Mouse (Mus musculus) bone marrow macrophage, adult 2 months (primary cell): Measurements from ENCODE around the gene Pla2g7. TPM values are rescaled to one million over a fixed set of nuclear protein-coding genes. Genes with fewer than 3 reads are reported as not detected.

Experiments used
- H3K27ac ChIP-seq: 2 replicates; pipeline ENCODE4 v1.5.1; 2012; ENCODE audit warnings: low read depth, low read length; ENCODE audit not compliant: insufficient read depth
- H3K4me1 ChIP-seq: 2 replicates; pipeline ENCODE4 v1.6.1; 2012; ENCODE audit warnings: low read length; ENCODE audit not compliant: control insufficient read depth, insufficient read depth
- H3K4me3 ChIP-seq: 2 replicates; pipeline ENCODE4 v1.5.1; 2012; ENCODE audit warnings: mild to moderate bottlenecking, low read length, moderate library complexity; ENCODE audit not compliant: insufficient read depth
- CTCF ChIP-seq: IDR thresholded peaks from 2 replicates; pipeline ENCODE4 v1.5.1; 2012; ENCODE audit warnings: low read depth, mild to moderate bottlenecking, low read length, moderate library complexity
- POLR2A ChIP-seq: IDR thresholded peaks from 2 replicates; pipeline ENCODE4 v1.6.1; 2012; ENCODE audit warnings: mild to moderate bottlenecking, low read depth, low read length, borderline replicate concordance
- polyA plus RNA-seq: library from polyadenylated mRNA; stranded (reverse); fragments of >200 nt; gene quantifications from 2 replicates; pipeline ENCODE4 v1.2.4, GENCODE M21; 2012; ENCODE audit not compliant: missing spikeins, insufficient read depth, insufficient read length

The Pla2g7 gene
- polyA plus RNA-seq, 1 experiment, result 945 TPM

DNA sequence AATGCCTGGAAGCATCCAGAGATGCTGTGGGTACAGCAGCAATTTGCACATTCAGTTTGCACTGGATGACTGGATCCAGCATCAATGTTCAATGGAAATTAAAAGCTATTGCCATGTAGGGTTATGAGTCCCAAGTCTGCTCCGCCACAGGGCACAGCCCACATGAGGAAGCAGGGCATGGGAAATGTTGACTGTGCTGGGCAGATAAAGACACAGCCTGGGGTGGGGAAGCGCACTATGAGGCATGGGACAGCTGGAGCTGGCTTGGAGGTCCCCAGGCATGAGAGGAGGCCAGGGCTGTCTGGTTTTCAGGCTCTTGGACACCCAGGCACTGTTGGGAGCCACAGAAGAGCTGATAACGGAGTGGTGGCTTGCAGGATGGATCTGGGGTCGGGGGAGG, 23.9 kb upstream of the Pla2g7 start:
- Histone ChIP-seq H3K27ac (no peak overlapping the region), H3K4me3 (no peak overlapping the region), H3K4me1 (peaks cover 22% of the 10 kb centered on the region)
- no peak for TF ChIP-seq POLR2A
- no peak for TF ChIP-seq CTCF

DNA sequence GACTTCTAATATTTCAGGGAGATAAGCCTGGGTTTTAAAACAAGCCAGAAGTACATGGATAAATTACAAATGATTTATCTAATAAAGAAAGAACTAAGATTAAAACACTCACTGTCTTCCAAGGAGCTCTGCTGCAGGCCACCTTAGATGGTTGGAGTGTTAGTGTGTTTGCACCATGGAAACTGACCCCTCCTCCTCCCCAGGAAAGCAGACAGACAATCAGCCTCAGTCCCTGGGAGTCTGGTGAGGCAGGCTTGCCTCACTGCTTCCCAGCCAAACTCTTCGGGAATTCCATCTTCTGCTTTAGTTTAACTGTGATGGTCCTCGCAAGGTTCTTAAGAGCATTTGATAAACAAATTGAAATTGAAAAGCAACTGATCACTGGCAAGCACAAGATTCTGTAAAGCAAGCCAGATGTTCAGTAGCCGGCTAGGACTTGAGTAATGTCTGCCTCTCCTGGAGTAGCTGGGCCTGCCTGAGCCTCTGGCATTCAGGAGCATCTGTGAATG, 16.7 kb upstream of the Pla2g7 start:
- H3K4me1 ChIP-seq, result peaks cover 29% of the 10 kb centered on the region
- no peak overlapping the region for H3K27ac ChIP-seq
- no peak for TF ChIP-seq CTCF
- TF ChIP-seq POLR2A, result no peak
- H3K4me3 ChIP-seq, result no peak overlapping the region

DNA sequence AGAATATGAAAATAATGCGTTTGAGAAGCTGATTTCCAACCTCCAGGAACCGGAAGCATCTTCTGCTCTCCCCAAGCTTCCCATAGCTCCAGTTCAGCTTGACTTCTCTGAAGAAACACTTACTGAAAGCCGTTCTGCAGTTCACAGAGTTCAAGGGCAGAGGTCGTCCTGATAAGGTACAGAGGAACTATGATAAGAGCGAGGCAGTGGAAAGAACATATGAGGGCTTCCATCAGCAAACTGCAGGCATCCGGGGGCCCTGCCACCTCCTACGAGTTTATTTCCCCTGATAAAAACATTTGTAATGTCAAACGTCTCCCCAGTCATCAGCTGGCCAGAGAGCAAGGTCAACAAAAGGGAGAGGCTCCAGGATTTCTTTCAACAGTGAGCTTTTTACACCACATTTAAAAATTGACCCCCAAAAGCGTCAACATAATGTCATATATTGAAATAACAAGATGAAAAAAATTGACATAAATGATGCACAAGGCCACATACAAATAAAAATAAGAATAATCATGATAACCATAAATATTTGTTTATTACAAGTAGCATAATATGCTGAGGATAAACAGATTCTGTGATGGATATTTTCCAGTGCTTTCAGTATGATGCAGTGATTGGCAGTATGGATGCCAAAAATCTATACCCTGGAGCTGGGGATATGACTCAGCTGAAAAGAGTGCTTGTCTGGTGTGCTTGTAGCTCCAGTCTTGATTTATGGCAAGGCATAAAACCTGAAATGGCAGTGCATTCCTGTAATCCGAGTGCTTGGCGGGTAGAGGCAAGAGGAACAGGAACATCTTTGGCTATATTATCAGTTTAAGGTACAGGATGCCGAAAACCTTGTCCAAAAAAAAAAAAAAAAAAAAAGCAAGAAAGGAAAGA, 13.1 kb upstream of the Pla2g7 start:
- Histone ChIP-seq H3K27ac (no peak overlapping the region), H3K4me1 (peaks cover 40% of the 10 kb centered on the region), H3K4me3 (no peak overlapping the region)
- TF ChIP-seq POLR2A, result no peak

DNA sequence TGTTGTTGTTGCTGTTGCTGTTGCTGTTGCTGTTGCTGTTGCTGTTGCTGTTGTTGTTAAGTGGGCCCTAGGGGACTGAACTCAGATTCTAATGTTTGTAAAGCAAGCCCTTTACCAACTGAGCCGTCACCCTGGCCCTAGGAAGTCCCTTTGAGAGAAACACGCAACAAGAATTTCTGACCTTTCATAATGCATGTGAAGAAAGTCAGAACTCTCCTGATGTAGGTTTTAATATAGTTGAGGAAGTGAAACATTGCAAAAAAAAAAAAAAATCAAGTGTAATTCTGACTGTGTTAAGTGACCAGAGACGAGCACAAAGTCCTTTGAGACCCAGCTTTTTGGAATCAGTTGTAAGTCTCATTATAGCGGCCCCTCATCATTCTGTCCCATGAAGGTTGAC, 10.8 kb upstream of the Pla2g7 start:
- Histone ChIP-seq H3K4me1 (peaks cover 34% of the 10 kb centered on the region), H3K27ac (peak overlapping the region; percentile 87), H3K4me3 (no peak overlapping the region)
- no peak for TF ChIP-seq CTCF
- TF ChIP-seq POLR2A, result no peak

DNA sequence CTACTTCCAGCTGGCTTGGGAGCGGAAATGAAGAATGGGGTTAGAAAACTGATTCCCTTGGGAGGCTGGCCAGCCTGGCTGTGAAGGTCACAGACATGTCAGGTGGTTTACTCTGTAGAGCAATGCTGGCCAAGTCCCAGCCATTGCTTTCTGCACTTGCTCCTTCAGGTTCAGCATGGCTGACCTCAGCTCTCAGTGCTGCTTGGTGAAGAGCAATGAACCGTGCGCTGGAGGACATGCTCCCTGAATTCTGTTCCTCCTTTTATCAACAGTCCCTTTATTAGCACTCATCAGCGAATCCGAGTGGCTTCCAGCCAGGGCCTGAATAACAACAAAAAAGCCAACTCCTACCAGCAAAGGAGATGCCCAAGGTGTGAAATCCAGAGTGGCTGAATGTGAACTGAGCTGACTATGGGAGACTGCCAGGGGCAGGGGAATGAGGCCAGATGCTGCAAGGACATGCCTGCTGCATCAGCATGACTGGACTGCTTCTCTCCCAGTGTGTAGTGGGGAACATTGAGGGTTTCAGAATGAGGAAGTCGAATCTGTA, 10.3 kb upstream of the Pla2g7 start:
- peak overlapping the region; percentile 87 for H3K27ac ChIP-seq
- TF ChIP-seq CTCF, result no peak
- TF ChIP-seq POLR2A, result no peak
- H3K4me3 ChIP-seq, result 0 out of 2 replicates have a peak overlapping the region, but pooled peaks have one; percentile 1
- peaks cover 34% of the 10 kb centered on the region for H3K4me1 ChIP-seq

DNA sequence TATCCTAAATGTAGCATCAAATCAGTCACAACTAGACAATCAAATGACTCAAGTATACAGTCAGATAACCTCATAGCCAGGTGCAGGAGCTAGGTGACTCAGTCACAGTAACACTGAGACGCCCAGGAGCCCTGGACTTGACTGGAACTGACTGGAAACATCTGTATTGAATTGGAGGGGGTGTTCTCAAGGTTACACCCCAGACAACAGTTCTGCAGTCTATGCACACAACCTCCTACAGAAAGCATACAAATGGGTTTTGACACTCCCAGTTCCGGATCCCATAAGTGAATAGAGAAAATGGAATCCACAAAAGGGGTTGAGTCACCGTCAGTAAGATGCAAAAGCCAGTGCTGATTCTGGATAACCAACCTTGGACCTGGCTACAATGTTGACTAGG, 9.2 kb upstream of the Pla2g7 start:
- H3K4me1 ChIP-seq, result peaks cover 33% of the 10 kb centered on the region
- peak overlapping the region; percentile 77 for H3K27ac ChIP-seq
- H3K4me3 ChIP-seq, result no peak overlapping the region
- TF ChIP-seq POLR2A, result no peak
- TF ChIP-seq CTCF, result no peak

DNA sequence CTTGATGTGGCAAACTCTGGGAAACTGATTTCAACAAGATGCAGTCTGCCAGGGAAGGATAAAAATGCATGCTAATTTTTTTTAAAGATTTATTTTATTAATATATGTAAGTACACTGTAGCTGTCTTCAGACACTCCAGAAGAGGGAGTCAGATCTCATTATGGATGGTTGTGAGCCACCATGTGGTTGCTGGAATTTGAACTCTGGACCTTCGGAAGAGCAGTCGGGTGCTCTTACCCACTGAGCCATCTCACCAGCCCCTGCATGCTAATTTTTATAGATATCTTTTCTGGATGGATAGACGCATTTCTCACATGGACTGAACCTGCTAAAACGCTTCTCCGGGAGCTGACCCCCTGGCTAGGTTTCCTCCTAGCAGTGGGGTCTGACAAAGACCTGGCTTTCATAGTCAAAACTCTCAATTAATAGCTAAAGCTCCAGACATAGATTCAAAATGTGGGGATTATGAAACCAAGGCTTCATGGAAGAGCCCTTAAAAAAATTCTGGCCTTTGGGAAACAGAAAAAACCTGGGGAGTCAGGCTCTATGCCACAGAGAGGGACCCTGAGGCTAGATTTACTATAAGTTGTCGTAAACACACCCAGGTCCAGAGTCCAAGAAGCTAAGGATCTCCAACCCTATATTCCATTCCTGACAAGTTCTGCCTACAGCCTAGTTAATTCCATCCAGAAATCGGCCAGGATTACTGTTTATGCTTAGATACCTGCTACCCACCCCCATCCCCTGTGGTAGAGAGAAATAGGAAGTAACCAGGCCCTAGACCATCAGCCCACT, 4.5 kb upstream of the Pla2g7 start:
- TF ChIP-seq CTCF (no peak), POLR2A (no peak)
- no peak overlapping the region for H3K27ac ChIP-seq

DNA sequence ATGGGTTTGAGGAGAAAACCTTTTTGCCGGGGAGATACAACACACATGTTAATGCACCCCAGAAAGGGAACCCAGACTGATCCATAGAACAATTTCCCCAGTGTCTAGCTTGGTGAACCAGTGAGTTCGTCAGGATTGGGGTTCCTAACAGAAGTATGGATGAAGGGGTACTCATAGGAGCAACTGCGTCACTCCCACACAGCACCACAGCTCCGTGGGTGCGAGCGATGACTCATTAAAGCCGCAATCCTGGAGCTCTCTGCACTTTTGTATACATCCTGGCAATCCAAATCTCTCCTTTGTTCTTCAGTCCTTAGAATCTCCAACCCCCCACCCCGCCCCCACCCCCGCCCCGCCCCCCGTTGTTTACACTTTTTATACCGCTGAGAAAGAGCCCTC, 306 bp upstream of the Pla2g7 start:
- TF ChIP-seq CTCF (no peak), POLR2A (no peak)
- H3K27ac ChIP-seq, result no peak overlapping the region
- no peak overlapping the region for H3K4me3 ChIP-seq
- peaks cover 22% of the 10 kb centered on the region for H3K4me1 ChIP-seq

More for the DNA sequence above, 4.5 kb upstream of the Pla2g7 start:
- no peak overlapping the region for H3K4me3 ChIP-seq
- peaks cover 8% of the 10 kb centered on the region for H3K4me1 ChIP-seq

DNA sequence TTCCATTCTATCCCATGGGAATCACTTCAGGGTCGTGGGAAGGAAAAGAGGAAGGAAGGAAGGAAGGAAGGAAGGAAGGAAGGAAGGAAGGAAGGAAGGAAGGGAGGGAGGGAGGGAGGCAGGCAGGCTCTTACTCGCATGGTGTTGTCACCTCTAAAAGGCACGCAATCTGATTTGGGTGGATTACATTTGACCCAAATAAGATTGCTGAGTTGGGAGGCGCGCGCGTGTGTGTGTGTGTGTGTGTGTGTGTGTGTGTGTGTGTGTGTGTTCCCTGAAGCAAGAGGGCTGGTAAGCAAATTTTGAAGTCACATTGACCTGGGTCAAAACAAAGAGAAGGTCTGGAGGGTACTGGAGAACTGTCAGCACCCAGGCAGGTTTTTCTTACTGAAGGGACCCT, 1.4 kb downstream of the Pla2g7 start:
- TF ChIP-seq POLR2A (no peak), CTCF (no peak)
- no peak overlapping the region for H3K4me3 ChIP-seq
- peaks cover 31% of the 10 kb centered on the region for H3K4me1 ChIP-seq
- peak overlapping the region; percentile 93; the same call in 1 of the 2 replicates for H3K27ac ChIP-seq

DNA sequence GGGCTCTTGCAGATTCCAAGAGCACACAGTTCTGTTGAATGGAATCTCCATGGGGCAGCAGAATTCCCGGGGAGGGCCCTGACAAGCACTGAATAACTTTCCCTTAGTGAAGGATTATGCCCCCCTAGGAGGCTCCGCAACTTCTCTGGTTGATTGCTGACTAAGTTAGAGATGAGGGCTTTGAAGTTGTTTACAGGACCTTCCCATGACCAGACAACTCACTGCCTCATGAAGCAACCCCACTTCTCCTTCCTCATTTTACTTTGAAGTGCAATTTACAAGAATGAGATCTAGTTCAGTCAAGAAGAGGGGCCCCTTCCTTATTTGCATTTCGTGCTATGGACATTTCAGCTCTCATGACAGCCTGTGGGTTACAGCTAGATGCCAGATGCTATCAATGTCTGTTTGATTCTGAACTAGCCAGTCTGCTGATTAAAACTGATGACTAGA, 5.8 kb downstream of the Pla2g7 start:
- Histone ChIP-seq H3K4me1 (peaks cover 58% of the 10 kb centered on the region), H3K4me3 (no peak overlapping the region), H3K27ac (peak overlapping the region; percentile 94)
- TF ChIP-seq CTCF, result no peak
- no peak for TF ChIP-seq POLR2A
